Mouse (Mus musculus): ENCODE data around the gene Zfp949. TPM values are rescaled to one million over a fixed set of nuclear protein-coding genes. Genes with fewer than 3 reads are reported as not detected.
A peak's percentile ranks its signal among the peaks of the same experiment; 100 is the strongest.

The Zfp949 gene
- 10 to 100 TPM; 23.6 to 27.4 TPM for total RNA-seq (2021)
- long read RNA-seq, experiment 1, transcript Zfp949-204 (6 exons, 3,472 nt), result major isoform, 5 of 14 reads
- long read RNA-seq, experiment 1, partial matches to known transcripts, result 0 of 14 reads
- long read RNA-seq, experiment 1, other reads (novel, unspliced or antisense), result 9 of 14 reads
- long read RNA-seq, experiment 2, partial matches to known transcripts, result 1 of 5 reads
- long read RNA-seq, experiment 2, other reads (novel, unspliced or antisense), result 3 of 5 reads

DNA sequence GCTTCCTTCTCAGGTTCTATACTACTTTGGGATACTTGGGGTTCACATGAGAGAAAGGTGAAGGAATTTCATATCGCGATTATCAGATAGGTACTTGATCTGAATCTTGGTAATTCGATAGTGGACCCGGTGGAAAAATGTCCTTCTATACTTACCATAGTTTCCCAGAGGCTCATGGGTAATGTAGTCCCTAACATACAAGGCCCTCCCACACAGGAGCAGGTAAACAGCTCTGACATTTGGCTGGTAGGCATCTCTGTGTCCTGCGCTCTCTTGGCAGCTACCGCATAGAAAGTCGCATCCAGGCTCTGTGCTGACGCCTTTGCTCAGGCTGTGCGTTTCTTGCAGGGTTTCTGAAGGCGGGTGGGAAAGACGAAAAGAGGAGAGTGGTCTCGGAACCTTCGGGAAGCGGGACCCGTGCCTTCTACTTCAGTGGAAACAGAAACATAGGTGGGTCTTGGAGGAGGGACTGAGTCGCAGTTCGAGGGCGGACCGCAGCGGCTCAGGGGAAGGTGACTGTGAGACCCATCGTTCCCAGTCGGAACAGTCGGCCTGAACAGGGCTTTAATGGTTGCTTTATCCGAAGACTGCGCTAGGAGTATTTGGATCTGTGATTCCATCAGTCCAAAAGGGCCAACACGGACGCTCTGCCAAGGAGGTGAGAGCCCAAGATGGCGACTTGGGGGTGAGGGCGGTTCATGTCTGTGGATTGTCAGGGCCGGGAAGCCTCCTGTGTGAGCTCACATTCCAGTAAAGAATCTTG, at the start of gene Zfp949:
TSS of gene Zfp949 (plus strand) at position 170 of the 763 bp plus-strand sequence.
- DNase-seq (ENCODE audit: low spot score in 2 of 2), result peak; percentile 76 to 81

DNA sequence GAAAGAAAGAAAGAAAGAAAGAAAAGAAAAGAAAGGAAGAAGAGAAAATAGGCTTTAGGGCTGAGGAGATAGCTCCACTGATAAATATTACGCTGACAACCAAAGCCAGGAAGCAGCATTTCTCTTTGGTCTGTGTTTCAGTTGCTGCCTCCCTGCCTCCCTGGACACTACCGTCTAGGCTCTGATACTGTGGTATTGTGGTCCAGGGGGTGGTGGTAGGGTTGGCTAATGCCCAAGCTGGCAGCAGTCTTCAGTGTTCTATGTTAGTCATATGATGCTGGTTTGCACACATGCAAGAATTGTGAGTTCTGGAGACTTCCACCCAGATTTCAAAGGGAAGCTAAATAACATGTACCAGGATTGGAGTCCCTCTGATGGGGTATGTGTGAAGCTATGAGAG, 47.7 kb upstream of the Zfp949 start:
- no peak for DNase-seq (ENCODE audit: low spot score in 2 of 2)

GRCm38 (mm10) chr9:88501846-88502245, 46.0 kb upstream of the Zfp949 start:
- no peak for DNase-seq (ENCODE audit: low spot score in 2 of 2)

- no peak for DNase-seq (ENCODE audit: low spot score in 2 of 2)
These were observed 32.3 kb upstream of the Zfp949 start for GRCm38 (mm10) chr9:88515546-88515945.

DNA sequence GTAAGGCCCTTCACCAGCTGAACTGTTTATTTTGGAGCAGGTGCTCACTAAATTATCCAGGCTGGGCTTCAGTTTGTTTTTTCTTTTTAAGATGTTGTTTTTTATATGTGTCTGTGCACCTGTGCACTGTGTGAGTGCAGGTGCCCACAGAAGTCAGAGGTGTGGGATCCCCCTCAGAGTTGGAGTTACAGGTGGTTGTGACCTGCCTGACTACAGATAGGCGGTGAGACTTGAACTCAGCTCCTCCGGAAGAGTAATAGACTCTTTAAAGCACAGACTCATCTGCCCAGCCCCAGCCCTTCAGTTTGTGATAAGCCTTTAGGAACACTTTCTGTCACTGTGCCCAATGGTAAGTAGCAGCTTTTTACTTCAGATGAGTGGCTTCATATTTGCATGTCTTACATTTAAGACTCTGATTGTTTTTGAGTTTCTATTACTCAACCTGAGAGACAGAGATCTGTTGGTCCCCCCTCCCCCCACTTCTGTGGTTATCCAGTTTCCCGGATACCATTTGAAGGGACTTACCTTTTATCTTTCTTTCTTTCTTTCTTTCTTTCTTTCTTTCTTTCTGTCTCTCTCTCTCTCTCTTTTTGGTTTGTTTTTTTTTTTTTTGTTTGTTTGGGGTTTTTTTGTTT, 31.3 kb upstream of the Zfp949 start:
- DNase-seq (ENCODE audit: low spot score in 2 of 2), result no peak

DNA sequence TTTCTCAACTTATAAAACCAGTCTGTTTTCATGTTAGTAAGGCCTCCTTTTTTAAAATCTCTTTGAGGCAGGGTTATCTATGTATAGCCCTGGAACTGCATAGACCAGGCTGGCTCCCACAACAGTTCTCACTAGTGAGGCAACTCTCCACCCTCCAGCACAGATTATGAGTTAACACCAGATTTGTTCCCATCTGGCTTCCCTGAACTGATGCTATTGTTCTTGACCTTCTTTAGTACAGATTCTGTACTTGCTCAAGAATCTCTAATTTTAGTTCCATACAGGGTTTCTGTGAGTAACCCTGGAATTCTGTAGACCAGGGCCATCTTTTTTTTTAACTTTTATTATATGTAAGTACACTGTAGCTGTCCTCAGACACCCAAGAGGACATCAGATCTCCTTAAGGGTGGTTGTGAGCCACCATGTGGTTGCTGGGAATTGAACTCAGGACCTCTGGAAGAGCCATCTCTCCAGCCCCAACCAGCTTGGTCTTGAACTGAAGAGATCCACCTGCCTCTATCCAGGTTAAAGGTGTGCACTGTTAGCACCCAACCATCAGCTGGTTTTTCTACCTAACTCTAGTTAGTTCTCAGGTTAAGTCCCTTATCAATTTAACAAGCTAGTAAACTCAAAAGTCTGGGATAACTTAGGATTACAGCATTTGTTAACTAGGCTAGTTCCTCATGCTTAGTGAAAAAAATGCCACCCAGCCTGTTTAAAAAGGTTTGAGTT, 28.3 kb upstream of the Zfp949 start:
- no peak for DNase-seq (ENCODE audit: low spot score in 2 of 2)

- DNase-seq (ENCODE audit: low spot score in 2 of 2), result no peak
These were observed 27.5 kb upstream of the Zfp949 start for GRCm38 (mm10) chr9:88520122-88520848.

DNA sequence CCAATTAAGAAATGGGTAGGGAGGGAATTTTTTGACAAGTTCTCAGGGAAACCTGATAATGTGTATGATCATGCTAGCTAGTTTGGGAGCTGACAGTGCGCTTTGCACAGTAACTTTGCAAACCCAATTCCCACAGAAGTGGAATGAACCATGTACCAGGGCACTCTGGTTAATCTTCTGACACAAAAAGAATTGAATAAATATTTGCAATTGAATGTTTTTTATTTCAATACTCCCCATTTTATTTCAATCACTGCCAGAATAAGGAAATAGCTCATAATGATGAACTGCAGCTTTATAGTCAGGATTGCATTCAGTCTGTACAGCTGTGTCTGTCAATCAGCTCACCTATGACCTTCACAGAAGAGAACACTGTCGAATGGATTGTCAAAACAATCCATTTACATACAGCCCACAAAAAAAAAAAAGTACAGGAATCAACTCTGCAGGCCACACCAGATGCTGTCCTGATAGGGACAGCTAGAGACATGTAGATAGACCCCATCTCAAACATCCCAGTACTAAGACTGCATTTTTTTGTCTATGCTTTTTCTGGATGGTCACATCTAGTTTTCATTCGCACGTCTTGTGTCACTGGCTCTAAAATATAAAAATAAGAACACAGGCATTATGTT, 26.9 kb upstream of the Zfp949 start:
- DNase-seq (ENCODE audit: low spot score in 2 of 2), result no peak

GRCm38 (mm10) chr9:88521961-88522568, 25.8 kb upstream of the Zfp949 start:
- DNase-seq (ENCODE audit: low spot score in 2 of 2), result no peak

DNA sequence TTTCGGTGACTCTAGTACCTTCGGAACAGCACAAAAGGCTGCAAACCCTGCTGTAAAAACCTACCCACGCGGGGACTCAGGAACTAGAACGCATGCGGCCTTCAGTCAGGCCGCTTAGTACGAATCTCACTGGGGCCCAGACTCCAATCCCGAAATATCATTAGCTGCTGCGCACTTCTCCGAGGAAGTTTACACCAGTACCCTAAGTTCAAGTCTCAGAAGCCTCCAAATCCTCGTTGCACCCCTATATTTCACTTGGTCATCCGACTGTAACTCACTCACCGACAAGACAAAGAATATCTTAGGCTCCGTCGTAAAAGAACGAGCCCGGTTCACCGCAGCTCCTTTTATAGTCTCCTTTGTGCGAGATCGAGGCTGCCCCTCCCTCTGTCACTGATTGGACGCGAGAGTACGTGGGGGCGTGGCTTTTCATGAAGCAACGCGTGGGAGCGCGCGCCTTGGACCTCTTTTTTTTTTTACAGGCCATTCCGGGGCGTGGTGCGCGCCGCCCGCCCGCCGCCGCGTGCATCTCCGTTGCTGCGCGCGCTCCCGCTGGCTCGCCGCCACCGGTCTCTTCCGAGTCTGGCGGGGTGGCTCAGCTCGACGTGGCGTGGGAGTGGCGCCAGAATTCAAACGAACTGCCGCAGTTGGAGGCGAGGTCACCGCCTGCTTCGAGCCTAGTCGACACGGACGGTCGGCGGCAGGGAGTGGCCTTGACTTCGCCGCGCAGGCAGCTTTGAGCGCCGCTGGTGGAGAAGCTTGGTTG, 25.1 kb upstream of the Zfp949 start:
- peak; percentile 94 to 95 for DNase-seq (ENCODE audit: low spot score in 2 of 2)

DNA sequence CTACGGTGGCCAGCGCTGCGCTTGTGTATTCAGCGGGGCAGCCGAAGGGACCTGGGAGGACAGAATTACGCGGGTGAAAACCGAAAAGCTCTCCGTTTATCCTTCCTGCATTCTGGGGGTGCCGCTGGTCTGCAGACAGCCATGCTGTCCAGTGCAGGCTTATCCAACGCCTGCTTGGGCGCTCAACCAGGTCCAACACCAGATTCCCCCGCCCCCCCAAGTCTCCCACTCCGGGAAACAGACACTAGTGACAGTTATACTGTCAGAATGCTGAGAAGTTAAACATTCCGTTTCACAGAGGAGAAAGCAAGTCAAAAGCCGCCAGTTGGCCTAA, 24.5 kb upstream of the Zfp949 start:
- DNase-seq (ENCODE audit: low spot score in 2 of 2), result no peak

DNA sequence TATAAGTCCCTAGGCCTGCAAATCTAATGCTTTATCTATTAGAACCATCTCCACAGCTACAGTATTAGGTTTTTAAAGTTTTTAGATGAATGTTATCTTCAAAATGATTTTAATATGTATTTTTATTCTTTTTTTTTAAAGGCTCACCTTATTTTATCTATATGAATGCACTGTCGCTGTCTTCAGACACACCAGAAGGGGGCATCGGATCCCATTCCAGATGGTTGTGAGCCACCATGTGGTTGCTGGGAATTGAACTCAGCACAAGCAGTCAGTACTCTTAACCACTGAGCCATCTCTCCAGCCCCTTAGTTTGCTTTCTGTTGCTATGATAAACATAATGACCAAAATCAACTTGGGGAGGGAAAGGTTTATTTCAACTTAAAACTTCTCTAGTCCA, 23.5 kb upstream of the Zfp949 start:
- DNase-seq (ENCODE audit: low spot score in 2 of 2), result no peak

- no peak for DNase-seq (ENCODE audit: low spot score in 2 of 2)
These were observed 23.0 kb upstream of the Zfp949 start for GRCm38 (mm10) chr9:88524796-88525195.

DNA sequence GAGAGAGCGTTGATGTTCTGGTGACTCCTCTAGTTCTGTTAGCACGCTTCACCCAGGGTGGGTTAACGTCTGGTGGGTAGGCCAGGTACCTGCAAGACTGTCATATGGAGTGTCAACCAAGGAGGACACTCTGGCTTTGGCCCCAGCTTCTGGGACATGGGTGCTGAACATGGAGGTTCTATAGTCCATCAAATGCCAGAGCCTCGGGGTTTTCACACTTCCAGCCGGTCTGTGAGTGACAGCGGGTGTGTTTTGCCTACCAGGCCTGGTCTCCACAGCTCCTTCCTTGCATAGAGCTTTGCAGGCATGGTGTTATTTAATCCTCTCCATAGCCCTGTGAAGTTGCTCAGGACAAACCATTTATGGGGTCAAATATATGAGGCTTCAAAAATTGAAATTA, 22.5 kb upstream of the Zfp949 start:
- DNase-seq (ENCODE audit: low spot score in 2 of 2), result no peak

DNA sequence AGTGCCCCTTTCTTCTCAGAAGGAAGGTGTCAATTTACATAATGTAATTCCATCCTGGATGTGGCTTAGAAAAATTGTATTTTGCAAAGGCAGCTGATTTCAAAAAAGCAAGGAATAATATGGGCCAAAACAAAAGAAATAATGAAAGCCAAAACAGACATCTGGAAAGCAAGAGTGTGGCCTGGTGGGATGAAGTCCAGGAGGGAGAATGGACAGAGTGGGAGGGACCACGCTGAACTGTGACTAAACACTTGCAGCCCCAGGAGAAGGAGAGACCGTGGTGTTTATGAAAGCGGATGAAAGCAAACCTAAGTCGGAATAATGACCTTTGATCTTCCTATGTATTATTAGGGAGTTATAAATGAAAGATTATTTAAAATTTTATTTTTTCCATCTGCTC, 19.9 kb upstream of the Zfp949 start:
- no peak for DNase-seq (ENCODE audit: low spot score in 2 of 2)

DNA sequence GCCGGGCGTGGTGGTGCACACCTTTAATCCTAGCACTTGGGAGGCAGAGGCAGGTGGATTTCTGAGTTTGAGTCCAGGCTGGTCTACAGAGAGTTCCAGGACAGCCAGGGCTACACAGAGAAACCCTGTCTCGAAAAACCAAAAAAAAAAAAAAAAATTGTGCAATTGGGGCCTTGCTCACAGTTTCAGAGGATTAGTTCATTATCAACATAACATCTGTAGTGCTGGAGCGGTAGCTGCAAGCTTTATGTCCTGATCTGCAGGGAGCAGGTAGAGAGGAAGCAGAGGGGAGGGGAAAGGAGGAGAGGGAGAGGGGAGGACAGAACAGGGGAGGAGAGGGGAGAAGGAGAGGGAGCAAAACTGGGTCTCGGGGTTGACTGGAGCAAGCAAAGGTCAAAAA, 19.1 kb upstream of the Zfp949 start:
- DNase-seq (ENCODE audit: low spot score in 2 of 2), result no peak

DNA sequence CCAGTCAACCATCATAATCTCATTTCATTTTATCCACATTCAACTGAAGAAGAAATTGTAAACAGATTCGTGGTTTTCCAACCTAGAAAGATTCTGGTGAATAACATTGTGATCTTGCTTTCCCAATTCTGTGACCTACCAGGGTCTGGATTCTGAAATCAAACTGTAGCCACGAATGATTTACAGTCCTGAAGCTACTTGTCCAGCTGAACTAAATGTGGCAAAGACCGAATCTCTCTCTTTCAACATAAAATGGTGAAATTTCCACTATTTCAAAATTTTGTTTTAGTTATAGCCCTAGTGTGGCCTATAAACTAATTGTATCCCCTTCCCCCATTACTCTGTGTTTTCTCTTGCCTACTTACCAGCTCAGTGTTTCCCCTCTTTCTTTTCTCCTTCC, 18.2 kb upstream of the Zfp949 start:
- no peak for DNase-seq (ENCODE audit: low spot score in 2 of 2)

DNA sequence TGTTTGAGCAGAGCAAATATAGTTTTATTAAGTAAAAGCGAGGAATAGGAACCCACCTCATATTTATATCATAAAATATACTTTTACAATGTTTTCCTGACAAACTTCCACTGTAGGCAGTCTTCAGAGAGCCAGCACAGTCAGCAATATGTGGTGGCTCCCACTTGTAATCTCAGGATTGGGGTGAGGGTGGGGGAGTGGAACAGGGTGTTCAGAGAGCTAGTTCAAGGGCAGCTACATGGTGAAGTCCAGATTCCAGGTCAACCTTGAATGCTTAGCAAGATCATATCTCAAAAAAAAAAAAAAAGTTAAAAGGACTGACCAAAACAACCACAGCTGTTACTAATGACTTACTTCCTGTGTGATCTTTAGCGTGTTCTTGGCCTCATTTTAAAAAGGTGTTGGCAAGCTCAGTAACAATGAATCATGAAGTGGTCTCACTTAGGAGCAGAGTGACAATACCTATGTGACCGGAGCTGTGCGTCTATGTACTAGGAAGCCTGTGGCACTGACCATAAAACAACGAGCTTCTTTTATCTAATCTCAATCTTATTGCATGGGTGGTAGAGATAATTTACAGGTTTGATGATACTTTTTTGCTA, 17.7 kb upstream of the Zfp949 start:
- DNase-seq (ENCODE audit: low spot score in 2 of 2), result no peak

DNA sequence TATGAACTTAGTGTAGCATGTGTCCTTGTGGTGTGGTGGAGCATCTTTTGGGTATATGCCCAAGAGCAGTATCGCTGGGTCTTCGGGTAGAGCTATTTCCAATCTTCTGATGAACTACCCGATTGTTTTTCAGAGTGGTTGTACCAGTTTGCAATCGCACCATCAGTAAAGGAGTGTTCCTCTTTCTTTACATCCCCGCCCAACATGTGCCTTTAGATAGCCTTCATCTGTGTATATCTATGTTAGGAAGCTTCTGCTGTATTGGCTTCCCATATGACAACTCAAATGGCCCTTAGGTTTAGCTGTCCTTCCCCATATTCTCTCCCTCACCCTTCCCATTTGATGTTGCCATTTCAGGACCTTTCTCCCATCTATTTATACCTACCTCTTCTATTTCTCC, 13.7 kb upstream of the Zfp949 start:
- DNase-seq (ENCODE audit: low spot score in 2 of 2), result no peak
